Mouse (Mus musculus) heart, postnatal 10 days (tissue): Measurements from ENCODE around the gene Cyp17a1. TPM values are rescaled to one million over a fixed set of nuclear protein-coding genes. Genes with fewer than 3 reads are reported as not detected.

Experiments used
- DNase-seq, 2 experiments: peaks; one replicate each; pipeline ENCODE4 v3.0.0; 2021
- intact Hi-C: fragments of 180-260 bp; cut with DNase I; formaldehyde crosslinking; loops from one replicate; pipeline ENCODE4 v1.15.1; 2025
- total RNA-seq, 2 experiments: library from RNA; stranded (reverse); gene quantifications; 2 replicates each; pipeline ENCODE4 v1.2.3; 2021

Gene Cyp17a1
- total RNA-seq = not detected

DNA sequence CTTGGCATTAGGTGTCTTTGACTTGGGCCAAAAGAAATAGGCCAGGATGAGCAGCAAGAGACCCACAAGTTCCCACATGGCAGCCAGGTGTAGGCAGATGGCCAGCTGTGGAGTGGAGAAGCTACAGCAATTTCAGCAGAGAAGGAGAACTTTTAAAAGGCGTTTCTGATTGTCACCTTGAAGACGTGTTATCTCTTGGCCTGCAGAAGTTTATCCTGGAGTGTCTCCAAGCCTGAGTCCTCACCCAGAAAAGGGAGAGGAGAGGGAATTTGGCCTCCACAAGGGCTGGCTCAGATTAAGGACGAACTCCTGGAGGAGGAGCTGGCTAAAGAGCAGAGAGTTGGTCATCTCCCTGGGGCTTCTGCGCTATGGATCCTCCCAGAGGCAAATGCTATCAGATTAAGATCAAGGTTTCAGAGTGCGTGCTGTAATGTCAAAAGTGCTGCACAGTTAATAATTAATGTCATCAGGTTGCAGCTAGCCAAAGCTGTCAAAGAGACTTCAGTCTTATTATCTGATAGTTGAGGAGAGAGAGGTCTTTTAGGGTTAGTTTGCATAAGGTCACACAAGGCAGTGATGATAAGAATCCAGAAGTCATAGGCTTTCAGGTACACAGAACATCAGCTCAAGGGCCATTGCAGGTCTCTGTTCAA lies at the start of gene Cyp17a1:
TSS of gene Cyp17a1 (minus strand) at position 407 of the 653 bp plus-strand sequence.
- no peak for DNase-seq

DNA sequence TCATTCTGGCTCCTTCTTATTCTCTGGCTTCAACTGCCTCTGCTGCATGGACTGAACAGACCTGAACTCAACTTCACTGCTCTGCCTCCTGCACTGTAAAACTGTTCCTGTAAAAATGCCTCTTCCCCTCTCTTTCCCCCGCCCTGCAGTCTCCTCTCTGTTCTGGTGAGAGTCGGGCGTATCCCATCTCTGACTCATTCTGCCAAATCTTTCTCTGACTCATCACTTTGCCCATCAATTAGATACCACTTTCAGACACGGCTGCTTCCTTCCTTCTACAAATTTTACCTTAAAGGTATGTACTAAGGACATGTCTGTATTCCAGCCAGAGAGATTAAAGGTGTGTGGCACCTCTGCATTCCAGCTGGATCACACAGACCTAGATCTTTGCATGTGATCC lies 45.2 kb upstream of the Cyp17a1 start:
- intact Hi-C loops = no loop called here
- DNase-seq = no peak

More for the DNA sequence above, at the start of gene Cyp17a1:
- intact Hi-C loops = loop anchor here (10.0 kb wide), 1 partner anchor 322 kb away; no protein-coding TSS in a partner anchor

DNA sequence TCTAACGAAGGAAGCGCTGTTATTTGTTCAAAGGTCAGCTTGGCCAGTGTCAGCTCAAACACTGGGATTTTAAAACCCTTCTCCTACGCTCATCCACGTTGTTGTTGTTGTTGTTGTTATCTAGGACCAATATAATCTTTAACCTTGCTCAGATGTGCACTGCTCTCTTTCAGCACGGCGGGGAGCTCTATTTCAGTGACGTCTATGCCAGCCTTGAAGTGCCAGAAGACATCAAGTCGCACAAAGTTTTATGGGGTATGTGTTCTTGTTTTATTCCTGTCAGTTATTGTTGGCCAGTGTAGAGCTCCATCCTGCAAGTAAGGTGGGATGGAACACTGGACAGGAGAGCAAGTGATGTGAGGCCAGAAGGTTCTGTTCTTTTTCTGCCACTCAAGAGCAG lies 42.0 kb upstream of the Cyp17a1 start:
- intact Hi-C loops = no loop called here
- no peak for DNase-seq

DNA sequence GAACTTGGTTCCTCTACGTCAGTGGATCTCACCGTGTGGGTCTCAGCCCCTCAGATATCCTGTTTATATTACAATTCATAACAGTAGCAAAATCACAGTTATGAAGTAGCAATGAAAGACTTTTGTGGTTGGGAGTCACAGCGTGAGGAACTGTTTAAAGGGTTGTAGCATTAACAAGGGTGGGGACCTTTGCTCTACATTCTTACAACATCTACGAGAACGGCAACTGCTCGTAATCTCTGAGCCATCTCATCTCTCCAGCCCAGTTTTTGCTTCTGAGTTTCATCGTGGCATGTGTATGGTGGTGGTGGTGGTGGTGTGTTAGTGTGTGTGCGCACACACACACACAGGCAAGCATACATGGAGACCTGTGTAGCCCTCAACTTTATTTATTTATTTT lies 41.3 kb upstream of the Cyp17a1 start:
- DNase-seq = no peak
- intact Hi-C loops = no loop called here

DNA sequence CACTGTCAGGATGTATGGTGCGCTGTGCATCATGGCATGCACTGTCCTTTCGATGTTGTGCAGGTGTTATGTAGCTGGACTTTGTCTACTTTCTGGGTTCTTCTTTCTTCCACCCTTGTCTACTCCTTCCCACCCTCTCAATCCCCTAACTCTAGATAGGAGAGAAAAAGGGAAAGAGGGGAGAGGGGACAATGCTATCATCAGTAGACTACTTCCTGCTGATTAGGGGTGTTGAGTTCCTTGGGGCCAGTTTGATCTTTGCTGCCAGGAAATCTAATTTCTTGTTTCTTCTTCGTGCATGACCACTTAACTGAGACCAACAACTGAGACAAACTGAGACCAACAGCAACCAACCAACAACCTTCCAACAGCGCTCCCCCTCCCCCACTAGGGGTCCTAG lies 37.6 kb upstream of the Cyp17a1 start:
- no peak for DNase-seq
- intact Hi-C loops = no loop called here

DNA sequence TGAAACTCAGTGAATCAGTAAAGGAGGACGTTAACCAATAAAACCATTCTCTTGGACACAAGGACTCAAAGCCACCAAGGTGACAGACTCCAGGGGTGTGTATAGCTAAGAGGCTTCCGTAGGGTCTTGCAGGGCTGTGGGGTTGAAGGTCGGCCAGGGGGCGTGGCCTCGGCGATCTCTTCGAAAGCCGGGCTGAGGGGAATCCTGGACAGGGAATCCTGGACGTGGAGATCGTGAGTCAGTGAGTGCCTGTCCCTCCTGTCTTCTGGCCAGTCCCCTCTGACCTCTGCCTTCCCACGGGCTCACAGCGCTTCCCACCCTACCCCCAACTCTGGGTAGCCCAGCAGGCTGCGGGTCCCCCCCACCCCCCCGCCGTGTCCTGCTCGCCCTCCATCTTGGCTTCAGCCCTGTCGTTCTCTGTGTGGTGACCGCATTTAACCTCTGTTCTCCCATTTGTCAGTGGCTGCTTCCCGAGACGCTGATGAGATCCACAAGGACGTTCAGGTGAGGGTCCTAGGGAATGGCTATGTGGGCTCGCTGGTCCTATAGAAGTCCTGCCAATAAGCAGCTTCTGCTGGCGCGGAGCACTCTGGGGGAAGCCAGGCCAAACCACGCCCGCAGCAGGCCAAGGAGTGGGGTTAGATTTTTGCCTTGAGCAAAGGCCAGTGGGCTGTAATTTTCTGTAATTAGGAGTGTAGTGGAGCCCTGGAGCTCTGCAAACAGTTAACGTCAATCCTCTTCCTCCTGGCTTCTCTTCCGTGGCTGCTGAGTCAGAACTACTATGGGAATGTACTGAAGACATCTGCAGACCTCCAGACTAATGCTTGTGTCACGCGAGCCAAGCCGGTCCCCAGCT lies 34.6 kb upstream of the Cyp17a1 start, which contains the start of gene As3mt:
TSS of gene As3mt (plus strand) at position 163 of the 856 bp plus-strand sequence.
- peak; percentile 81 to 86 for DNase-seq
- intact Hi-C loops = no loop called here

DNA sequence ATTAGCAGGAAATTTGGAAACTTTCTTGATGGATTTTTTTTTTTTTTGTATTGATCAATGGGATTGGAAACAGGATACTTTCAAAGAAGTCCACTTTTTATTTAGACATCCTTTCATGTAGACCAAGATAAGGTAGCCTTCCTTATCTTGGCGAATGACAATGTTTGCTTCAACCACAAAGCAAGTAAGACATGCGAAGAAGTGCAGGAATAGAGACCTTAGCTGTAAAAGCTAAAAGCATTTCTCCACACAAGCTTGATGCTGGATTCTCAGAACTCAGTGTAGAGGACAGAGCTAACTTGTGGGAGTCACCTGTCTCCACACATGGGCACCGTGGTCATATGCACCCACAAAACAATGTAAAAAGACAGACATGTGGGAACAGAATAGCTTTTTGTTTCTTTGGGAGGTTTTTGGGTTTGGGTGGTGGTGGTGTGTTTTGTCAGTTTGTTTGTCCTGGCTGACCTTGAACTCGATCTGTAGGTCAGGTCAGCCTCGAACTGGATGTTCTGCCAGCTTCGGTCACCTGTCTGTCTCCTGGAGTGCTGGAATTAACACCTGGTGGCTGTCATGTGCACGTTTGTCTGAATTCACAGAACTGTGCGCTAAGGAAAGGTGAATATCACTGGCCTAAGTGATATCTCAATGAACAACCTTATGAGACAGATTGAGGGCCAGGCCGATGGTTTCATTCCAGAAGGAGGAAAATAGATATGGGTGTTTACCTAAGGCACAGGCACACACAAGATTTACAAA lies 33.7 kb upstream of the Cyp17a1 start:
- peak in 1 of 2 experiments; percentile 27 for DNase-seq
- intact Hi-C loops = no loop called here

DNA sequence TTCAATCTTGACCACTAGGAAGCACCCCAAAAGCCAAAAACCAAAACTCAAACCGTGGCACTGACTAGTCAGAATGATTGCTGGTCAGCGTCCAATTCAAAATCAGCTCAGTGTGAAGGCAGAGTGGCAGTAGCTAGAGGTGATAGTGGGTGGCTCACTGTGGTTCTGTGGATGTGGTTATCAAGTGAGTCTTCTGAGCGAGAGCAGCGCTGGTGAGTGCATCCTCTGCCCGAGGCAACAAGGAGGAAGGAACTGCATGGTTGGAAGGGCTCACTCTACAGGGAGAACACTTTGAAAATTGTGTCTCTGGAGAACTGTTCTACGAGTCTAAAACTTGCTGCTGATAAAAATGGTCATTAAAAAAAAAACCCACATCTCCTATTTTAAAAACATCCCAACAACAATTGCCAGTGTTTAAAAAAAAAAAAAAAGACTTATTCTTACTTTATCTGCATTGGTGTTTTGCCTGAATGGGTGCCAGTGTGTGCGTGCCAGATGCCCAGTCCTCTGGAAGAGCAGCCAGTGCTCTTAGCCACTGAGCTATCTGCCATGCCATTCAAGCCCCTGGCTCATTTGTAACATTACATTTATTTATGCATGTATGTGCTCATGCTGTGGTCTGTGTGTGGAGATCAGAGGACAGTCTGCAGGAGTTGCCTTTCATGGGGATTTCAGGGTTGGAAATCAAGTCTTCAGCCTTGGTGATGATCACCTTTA lies 33.0 kb upstream of the Cyp17a1 start:
- intact Hi-C loops = no loop called here

DNA sequence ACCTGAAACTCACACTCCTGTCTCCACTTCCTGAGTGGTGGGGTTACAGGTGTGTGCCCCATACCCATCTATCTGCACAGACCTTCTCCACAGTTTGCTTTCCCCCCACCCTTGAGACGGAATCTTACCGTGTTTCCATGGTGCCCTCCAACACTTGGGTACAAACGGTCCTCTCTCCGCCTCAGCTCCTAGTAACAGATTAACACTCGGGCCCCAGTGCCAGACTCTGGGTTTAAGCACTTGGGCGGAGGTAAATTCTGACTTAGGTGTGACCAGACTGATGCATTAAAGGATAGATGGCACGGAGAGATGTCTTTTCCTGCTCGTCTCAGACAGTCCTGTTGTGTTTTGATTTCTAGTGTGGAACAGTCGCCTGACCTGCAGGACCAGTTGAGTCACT lies 28.2 kb upstream of the Cyp17a1 start:
- intact Hi-C loops = no loop called here
- no peak for DNase-seq

More for the DNA sequence above, 33.0 kb upstream of the Cyp17a1 start:
- DNase-seq = peak in 1 of 2 experiments; percentile 14

DNA sequence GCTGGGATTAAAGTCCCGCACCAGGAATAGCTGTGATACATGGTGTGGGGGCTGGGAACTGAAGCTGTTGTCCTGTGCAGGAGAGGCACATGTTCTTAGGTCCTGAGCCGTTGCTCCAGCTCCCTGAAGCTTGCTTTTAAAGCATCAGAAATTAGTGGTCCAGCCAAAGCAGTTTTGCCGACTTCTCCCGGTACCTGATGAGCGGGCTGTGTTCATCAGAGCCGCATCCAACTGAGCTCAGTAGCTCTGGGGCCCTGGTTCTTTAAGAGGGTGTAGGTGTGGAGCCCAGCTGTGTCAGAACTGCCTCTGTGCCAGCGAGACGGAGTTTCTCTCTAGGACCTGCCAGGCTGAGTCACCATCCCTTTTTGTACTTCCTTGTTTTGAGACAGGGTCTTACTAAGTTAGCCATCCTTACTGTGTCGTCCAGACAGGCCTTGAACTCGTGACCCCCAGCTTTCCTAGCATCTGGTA lies 26.1 kb upstream of the Cyp17a1 start:
- intact Hi-C loops = no loop called here
- no peak for DNase-seq

DNA sequence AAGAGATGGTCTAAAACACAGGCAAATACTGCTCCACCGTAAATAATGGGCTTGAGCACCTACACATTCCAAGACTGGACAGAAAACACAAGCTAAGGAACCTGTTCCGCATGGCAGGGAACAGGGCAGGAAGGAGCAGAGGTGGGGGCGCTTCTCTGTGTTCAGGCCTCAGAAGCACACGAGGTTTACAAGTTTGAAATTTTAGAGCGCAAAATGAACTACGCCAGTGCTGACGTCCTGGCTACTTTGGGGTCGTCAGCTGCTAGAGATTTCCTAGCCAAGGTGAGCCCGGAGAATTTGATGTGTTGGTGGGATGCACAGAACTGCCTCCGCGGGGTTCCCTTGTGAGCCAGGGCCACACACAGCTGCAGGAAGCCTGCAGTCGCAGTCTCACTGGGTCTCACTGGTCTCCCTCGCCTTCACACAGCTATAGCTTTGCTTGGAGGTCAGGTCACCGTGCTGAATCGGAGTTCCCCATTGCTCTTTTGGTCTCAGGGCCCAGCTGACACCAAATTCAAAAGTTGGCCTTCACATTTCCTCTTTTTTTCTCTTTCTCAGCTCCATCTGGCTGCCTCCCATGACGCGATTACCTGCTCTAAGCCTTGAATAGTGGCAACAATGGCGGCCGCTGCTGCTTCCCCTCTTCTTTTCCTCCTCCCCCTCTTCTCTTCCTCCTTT lies 25.0 kb upstream of the Cyp17a1 start:
- intact Hi-C loops = no loop called here
- no peak for DNase-seq

DNA sequence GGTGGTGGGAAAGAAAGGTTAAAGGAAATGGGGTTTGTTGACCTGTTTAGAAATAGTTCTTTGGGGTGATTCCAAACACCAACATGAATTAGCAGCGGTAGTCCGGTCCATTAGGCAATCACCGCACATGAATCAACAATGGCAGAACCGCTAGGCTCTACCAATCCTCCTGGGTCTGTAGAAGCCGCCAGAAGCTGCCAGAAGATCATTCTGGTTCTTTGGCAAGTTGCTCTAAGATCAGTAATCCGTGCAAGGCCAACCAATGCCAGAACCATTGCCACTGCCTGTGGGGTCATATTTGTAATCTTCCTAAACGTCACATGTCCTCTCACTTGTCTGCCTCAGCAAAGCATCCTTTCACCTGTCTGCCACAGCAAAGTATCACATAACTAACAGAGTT lies 24.0 kb upstream of the Cyp17a1 start:
- intact Hi-C loops = no loop called here
- no peak for DNase-seq

DNA sequence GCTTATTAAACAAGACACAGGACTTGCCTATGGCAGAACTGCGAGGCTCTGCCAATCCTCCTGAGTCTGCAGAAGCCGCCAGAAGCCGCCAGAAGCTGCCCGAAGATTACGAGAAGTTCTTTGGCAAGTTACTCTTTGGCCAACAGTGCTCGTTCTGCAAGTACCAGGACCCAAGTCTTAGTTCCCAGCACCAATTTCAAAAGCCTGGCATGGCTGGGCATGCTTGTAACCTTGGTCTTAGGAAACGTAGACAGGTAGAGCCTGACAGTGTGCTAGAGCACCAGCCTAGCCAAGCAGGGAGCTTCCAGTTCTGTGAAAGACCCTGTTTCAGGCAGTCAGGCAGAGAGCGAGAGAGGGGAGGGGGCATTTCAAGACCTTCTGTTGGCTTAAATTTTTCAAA lies 23.5 kb upstream of the Cyp17a1 start:
- intact Hi-C loops = no loop called here
- no peak for DNase-seq

DNA sequence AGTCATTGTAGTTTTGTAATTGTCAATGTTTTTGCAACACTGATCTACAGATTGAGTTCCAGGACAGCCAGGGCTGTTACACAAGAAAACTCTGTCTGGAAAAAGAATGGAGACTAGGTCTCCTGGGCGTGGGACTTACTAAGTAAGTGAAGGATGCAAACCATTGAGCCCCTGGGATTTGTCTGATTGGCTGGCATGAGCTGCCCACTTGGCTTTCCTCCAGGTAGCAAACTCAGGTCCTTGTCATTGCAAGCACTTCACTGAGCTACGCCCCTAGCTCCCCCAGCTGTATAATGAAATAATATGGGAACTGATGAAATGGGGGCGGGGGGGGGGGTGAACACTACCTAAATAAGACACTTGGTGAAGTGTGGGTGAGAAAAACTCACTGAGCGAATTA lies 20.2 kb upstream of the Cyp17a1 start:
- no peak for DNase-seq
- intact Hi-C loops = no loop called here

DNA sequence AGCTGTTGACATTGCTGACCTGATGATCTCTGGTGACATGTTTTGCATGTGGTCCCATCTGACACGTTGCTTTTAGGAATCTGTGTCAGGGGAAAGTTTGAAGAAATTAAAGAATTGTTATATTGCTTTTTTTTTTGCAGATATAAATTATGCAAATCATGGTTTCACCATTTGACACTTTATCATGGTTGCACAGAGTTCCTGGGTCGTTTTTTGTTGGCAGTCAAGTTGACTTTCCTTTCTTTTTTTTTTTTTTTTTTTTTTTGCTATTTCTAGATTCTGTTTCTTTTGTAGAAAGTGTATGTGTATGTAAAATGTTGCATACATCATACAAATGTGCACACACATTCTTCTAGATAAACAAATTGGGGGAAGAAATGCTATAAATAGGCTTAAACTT lies 18.1 kb upstream of the Cyp17a1 start:
- intact Hi-C loops = no loop called here
- no peak for DNase-seq

DNA sequence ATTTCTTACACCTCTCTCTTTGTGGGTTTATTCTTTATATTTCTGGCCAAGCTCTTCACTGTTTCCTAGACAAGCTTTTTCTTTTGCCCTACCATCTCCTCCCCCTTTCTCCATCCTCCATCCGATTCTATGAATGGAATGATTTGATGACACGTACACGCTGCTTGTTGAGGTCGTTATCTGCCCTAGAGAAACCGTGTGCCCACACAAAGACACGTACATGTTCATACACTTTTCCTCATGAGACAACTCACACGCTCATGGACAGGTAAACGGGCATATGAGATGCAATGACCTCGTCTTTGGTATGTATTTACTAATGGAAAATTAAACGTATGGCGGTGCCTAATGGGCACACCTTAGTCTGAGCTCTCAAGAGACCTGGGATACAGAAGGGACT lies 17.4 kb upstream of the Cyp17a1 start:
- intact Hi-C loops = no loop called here
- no peak for DNase-seq

DNA sequence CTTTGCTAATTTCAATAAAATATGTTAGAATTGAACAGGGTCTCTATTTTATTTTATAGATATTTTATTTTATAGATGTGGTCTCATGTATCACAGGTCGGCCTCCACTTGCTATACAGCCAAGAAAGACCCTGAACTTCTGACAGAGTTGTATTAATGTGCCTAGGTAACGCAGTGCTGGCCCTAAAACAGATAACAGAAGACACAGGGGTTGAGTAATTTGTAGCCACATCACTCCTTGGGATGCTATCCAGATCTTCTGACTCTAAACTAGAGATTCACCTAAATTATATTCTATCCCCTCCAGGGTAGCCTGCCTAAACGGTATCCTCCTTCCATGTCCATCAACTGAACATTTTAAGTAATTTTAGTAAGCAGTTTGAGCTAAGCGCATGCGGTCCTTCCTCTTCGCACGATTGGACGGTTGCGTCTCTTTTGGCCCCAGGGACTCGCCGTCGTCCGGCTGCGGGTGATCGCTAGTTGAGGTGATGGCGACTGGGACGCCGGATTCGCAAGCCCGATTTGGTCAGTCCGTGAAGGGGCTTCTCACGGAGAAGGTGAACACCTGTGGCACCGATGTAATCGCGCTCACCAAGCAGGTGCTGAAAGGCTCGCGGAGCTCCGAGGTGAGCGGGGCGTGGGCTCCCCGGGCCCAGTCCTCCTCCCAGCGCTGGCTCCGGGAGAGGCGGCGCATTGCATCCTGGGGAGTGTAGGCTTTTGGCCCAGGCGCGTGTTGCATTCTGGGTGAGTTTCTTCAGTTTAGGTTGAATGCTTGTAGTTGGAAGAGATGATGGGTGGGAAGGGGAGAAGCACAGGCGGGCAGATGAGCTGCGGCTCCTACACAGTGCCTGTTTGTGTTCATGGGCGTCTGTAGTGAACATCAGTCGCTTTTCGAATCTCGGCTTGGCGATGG lies 16.7 kb upstream of the Cyp17a1 start, which contains the start of gene Borcs7:
TSS of gene Borcs7 (plus strand) at position 447 of the 913 bp plus-strand sequence.
- DNase-seq = peak; percentile 92 to 93
- intact Hi-C loops = no loop called here

DNA sequence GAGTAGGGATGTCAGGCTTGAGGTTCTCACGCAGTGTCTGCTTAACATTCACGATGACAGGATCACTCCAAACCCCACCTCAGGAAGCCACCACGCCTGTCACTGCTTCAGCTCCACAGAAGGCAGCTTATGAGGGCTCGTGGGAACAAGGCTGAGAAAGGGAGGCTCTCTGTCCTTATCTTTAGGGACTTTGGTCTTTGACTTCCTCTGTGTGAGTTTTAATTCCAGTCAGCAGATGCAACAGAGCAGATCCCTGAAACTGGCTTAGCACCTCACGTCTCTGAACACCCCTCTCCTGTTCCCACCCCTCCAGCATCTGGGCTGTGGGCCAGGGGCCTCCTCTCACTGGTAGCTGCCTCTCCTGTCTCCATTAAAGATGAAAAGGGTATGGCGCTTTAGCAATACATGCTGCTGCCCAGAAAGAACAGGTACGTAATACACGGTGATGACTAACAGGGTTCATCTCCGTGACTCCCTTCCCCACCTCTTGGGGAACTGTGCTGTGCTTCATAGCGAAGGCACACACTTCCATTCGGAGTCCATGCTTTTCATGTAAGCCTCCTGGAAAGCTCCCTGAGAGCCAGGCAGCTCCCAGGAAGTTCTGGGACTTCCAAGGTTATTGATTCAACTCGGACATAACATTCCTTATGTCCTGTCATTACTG lies 6.9 kb upstream of the Cyp17a1 start:
- DNase-seq = no peak
- intact Hi-C loops = loop anchor here (10.0 kb wide), 1 partner anchor 315 kb away; no protein-coding TSS in a partner anchor
